Mouse (Mus musculus) olfactory bulb, adult 2 months (tissue): ENCODE results near the gene Pltp.

Source experiments
- CTCF ChIP-seq: fragments of 200-500 bp; IDR thresholded peaks from 2 replicates; pipeline ENCODE4 v1.5.1; 2012; ENCODE audit warnings: low read depth, mild to moderate bottlenecking, low read length, moderate library complexity; ENCODE audit not compliant: insufficient read depth
- POLR2A ChIP-seq: fragments of 200-500 bp; IDR thresholded peaks from 2 replicates; pipeline ENCODE4 v1.6.1; 2012; ENCODE audit warnings: mild to moderate bottlenecking, low read depth, low read length, moderate library complexity; ENCODE audit not compliant: insufficient read depth

- TF ChIP-seq CTCF (no peak), POLR2A (no peak)
Observed at GRCm38 (mm10) chr2:164821060-164821459, 36.5 kb downstream of the Pltp start.
